Mouse (Mus musculus) thymus, adult 2 months (tissue): ENCODE results near the gene Fam241a. TPM values are rescaled to one million over a fixed set of nuclear protein-coding genes. Genes with fewer than 3 reads are reported as not detected.

Experiments
- DNase-seq: peaks from one replicate; pipeline ENCODE4 v3.0.0; 2021
- H3K27ac ChIP-seq: fragments of 200-500 bp; 2 replicates; pipeline ENCODE4 v1.5.1; 2012; ENCODE audit warnings: low read length, control low read depth; ENCODE audit not compliant: control insufficient read depth, insufficient read depth
- H3K27me3 ChIP-seq: fragments of 200-500 bp; 2 replicates; pipeline ENCODE4 v1.6.1; 2012; ENCODE audit warnings: mild to moderate bottlenecking, low read length, moderate library complexity, mixed read lengths; ENCODE audit not compliant: control insufficient read depth, insufficient read depth
- H3K36me3 ChIP-seq: fragments of 200-500 bp; 2 replicates; pipeline ENCODE4 v1.6.1; 2012; ENCODE audit warnings: mild to moderate bottlenecking, low read length, moderate library complexity; ENCODE audit not compliant: control insufficient read depth, insufficient read depth
- H3K4me1 ChIP-seq: fragments of 200-500 bp; replicated peaks from 2 replicates; pipeline ENCODE4 v1.6.1; 2012; ENCODE audit warnings: low read length; ENCODE audit not compliant: control insufficient read depth, insufficient read depth
- H3K4me3 ChIP-seq: fragments of 200-500 bp; 2 replicates; pipeline ENCODE4 v1.5.1; 2012; ENCODE audit warnings: mild to moderate bottlenecking, low read length, control low read depth, moderate library complexity; ENCODE audit not compliant: control insufficient read depth, insufficient read depth
- CTCF ChIP-seq: fragments of 200-500 bp; IDR thresholded peaks from 2 replicates; pipeline ENCODE4 v1.5.1; 2012; ENCODE audit warnings: mild to moderate bottlenecking, control low read depth, low read length, moderate library complexity, borderline replicate concordance; ENCODE audit not compliant: control insufficient read depth, poor library complexity, insufficient read depth; ENCODE audit errors: extremely low read depth
- POLR2A ChIP-seq: fragments of 200-500 bp; IDR thresholded peaks from 2 replicates; pipeline ENCODE4 v1.6.1; 2012; ENCODE audit warnings: mild to moderate bottlenecking, low read length, control low read depth, moderate library complexity; ENCODE audit not compliant: control insufficient read depth, poor library complexity, insufficient read depth; ENCODE audit errors: extremely low read depth
- WGBS: fragments of 180-500 bp; shearing (Covaris S2); methylation state at CpG from one replicate; pipeline ENCODE4 v1.1.7; 2018; 5-methylcytosine and 5-hydroxymethylcytosine counted together
- polyA plus RNA-seq: library from polyadenylated mRNA; depleted of rRNA; stranded (reverse); fragments of >200 nt; gene quantifications from 2 replicates; pipeline ENCODE4 v1.2.3, GENCODE M21; 2012

The Fam241a gene
- polyA plus RNA-seq, 1 experiment = 4.8 TPM

GRCm38 (mm10) chr3:127864242-127864641 is 31.9 kb downstream of the Fam241a start:
- peak overlapping the region; percentile 34 for H3K27ac ChIP-seq
- 93% methylated on average over 2 of the region's 2 CpGs for WGBS
- no peak for TF ChIP-seq POLR2A
- no peak for TF ChIP-seq CTCF

GRCm38 (mm10) chr3:127863571-127863970 is 32.6 kb downstream of the Fam241a start:
- Histone ChIP-seq H3K4me1 (peaks cover 27% of the 10 kb centered on the region), H3K36me3 (no peaks in the 10 kb centered on the region), H3K27ac (no peak overlapping the region), H3K4me3 (no peak overlapping the region), H3K27me3 (no peaks in the 10 kb centered on the region)
- DNase-seq = no peak
- 29% methylated on average over 3 of the region's 3 CpGs for WGBS
- TF ChIP-seq CTCF (no peak), POLR2A (no peak)

More at GRCm38 (mm10) chr3:127864242-127864641, 31.9 kb downstream of the Fam241a start:
- peaks cover 27% of the 10 kb centered on the region for H3K4me1 ChIP-seq
- no peak overlapping the region for H3K4me3 ChIP-seq
- DNase-seq = no peak
- no peaks in the 10 kb centered on the region for H3K36me3 ChIP-seq
- H3K27me3 ChIP-seq = no peaks in the 10 kb centered on the region

GRCm38 (mm10) chr3:127862479-127862878 is 33.6 kb downstream of the Fam241a start:
- TF ChIP-seq CTCF (no peak), POLR2A (no peak)
- peak overlapping the region; percentile 22; the same call in 1 of the 2 replicates for H3K27ac ChIP-seq
- peaks cover 21% of the 10 kb centered on the region for H3K4me1 ChIP-seq
- DNase-seq = peak; percentile 33
- 7% methylated on average over 4 of the region's 4 CpGs for WGBS
- H3K4me3 ChIP-seq = no peak overlapping the region
- no peaks in the 10 kb centered on the region for H3K36me3 ChIP-seq
- H3K27me3 ChIP-seq = no peaks in the 10 kb centered on the region

- peaks cover 16% of the 10 kb centered on the region for H3K4me1 ChIP-seq
- no peak overlapping the region for H3K4me3 ChIP-seq
- H3K27me3 ChIP-seq = no peaks in the 10 kb centered on the region
- no peaks in the 10 kb centered on the region for H3K36me3 ChIP-seq
- WGBS = 94% methylated on average over 11 of the region's 11 CpGs
- TF ChIP-seq CTCF = no peak
- TF ChIP-seq POLR2A = no peak
- peak overlapping the region; percentile 34; the same call in 1 of the 2 replicates for H3K27ac ChIP-seq
- DNase-seq = no peak
These were observed 34.8 kb downstream of the Fam241a start for GRCm38 (mm10) chr3:127861340-127861739.

GRCm38 (mm10) chr3:127853431-127854206 is 42.5 kb downstream of the Fam241a start:
- peaks cover 2% of the 10 kb centered on the region; the same call in 1 of the 2 replicates for H3K4me1 ChIP-seq
- DNase-seq = peak; percentile 80
- 57% methylated on average over 15 of the region's 15 CpGs for WGBS

GRCm38 (mm10) chr3:127852722-127853121 is 43.4 kb downstream of the Fam241a start:
- H3K4me3 ChIP-seq = no peak overlapping the region
- DNase-seq = no peak
- H3K27ac ChIP-seq = no peak overlapping the region
- H3K36me3 ChIP-seq = no peaks in the 10 kb centered on the region
- 87% methylated on average over 9 of the region's 9 CpGs for WGBS
- no peaks in the 10 kb centered on the region for H3K27me3 ChIP-seq
- TF ChIP-seq CTCF (no peak), POLR2A (no peak)
- peaks cover 2% of the 10 kb centered on the region; the same call in 1 of the 2 replicates for H3K4me1 ChIP-seq

More at GRCm38 (mm10) chr3:127853431-127854206, 42.5 kb downstream of the Fam241a start:
- Histone ChIP-seq H3K36me3 (no peaks in the 10 kb centered on the region), H3K27me3 (no peaks in the 10 kb centered on the region), H3K27ac (no peak overlapping the region), H3K4me3 (no peak overlapping the region)
- TF ChIP-seq CTCF (peak; percentile 29; the same call in 1 of the 2 replicates), POLR2A (no peak)
